Mouse (Mus musculus) midbrain, embryonic 10.5 days (tissue): ENCODE measurements around the gene Cd274. TPM values are rescaled to one million over a fixed set of nuclear protein-coding genes. Genes with fewer than 3 reads are reported as not detected.

Experiments
- DNase-seq: peaks from one replicate; pipeline ENCODE4 v3.0.0-alpha.2; 2017; ENCODE audit warnings: low spot score
- H3K27ac ChIP-seq: fragments of 300-500 bp; sonication (generic); replicated peaks from 2 replicates; pipeline ENCODE4 v1.5.1; 2016; ENCODE audit warnings: mild to moderate bottlenecking
- H3K27me3 ChIP-seq: fragments of 300-500 bp; sonication (generic); 2 replicates; pipeline ENCODE4 v1.6.1; 2016; ENCODE audit warnings: low read depth, mild to moderate bottlenecking; ENCODE audit not compliant: poor library complexity, severe bottlenecking
- H3K36me3 ChIP-seq: fragments of 300-500 bp; sonication (generic); 2 replicates; pipeline ENCODE4 v1.6.1; 2016; ENCODE audit warnings: mild to moderate bottlenecking, moderate library complexity
- H3K4me1 ChIP-seq: fragments of 300-500 bp; sonication (generic); 2 replicates; pipeline ENCODE4 v1.6.1; 2016
- H3K4me3 ChIP-seq: fragments of 300-500 bp; sonication (generic); 2 replicates; pipeline ENCODE4 v1.5.1; 2016; ENCODE audit warnings: mild to moderate bottlenecking, moderate library complexity
- H3K9me3 ChIP-seq: fragments of 300-500 bp; sonication (generic); replicated peaks from 2 replicates; pipeline ENCODE4 v1.6.1; 2016; ENCODE audit warnings: mild to moderate bottlenecking
- WGBS: fragments of 180-500 bp; shearing (Covaris S2); methylation state at CpG from one replicate; pipeline ENCODE4 v1.1.7; 2016; 5-methylcytosine and 5-hydroxymethylcytosine counted together
- polyA plus RNA-seq: library from polyadenylated mRNA; unstranded; fragments of >200 nt; fragmentation: Nextera tagmentation; extraction: Ambion mirVana; gene quantifications from 2 replicates; pipeline ENCODE4 v1.2.1, GENCODE M21; 2016

Cd274 gene
- polyA plus RNA-seq, 1 experiment from 2014 or later, result 0.38 TPM

GRCm38 (mm10) chr19:29422013-29422645 lies 54.9 kb downstream of the Cd274 start:
- no peak overlapping the region for H3K27ac ChIP-seq
- H3K27me3 ChIP-seq, result no peaks in the 10 kb centered on the region
- H3K4me1 ChIP-seq, result peaks cover 8% of the 10 kb centered on the region; the same call in 1 of the 2 replicates
- no peak overlapping the region for H3K4me3 ChIP-seq
- no peaks in the 10 kb centered on the region for H3K9me3 ChIP-seq
- 87% methylated on average over 16 of the region's 16 CpGs for WGBS
- DNase-seq, result no peak
- no peaks in the 10 kb centered on the region for H3K36me3 ChIP-seq

DNA sequence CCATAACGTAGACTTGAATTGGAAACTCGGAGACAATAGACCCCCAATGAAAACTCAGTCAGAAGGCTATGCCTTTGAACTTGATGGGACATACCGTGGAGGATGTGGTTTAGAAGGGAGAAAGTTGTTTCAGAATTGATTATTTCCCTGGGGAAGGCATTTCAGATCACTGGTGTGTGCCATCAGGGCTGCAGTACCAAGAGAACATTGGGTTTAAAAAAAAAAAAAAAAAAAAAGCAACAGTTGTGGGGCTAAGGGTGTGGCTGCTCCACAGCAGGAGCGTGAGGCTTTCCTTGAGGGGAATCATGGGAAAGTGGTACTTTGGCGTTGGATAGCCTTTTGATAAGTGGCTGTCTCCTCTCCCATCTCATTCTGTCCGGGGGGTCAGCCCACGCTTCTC lies 55.5 kb downstream of the Cd274 start:
- Histone ChIP-seq H3K9me3 (no peaks in the 10 kb centered on the region), H3K4me1 (peaks cover 8% of the 10 kb centered on the region; the same call in 1 of the 2 replicates), H3K27ac (no peak overlapping the region), H3K36me3 (no peaks in the 10 kb centered on the region), H3K4me3 (no peak overlapping the region), H3K27me3 (no peaks in the 10 kb centered on the region)
- 86% methylated on average over 7 of the region's 7 CpGs for WGBS
- DNase-seq, result no peak

DNA sequence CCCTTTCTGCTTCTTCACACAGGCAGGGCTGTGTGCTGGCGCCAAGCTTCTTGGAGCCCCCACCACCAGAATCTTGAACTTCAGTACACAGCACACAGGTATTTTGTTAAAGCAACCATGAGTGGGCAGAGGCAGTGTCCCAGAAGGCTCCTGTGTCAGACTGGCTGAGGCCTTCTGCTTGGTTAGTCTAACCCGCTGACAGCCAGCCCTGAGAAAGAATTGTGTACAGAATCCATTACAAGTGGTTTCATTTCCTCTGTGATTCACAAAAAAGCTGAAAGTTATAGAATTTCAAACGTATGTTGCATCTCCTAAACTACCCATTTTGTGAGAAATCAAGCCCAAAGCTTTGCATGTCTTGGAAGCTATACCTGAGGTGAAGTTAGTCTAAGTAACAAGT lies 63.3 kb downstream of the Cd274 start:
- H3K4me1 ChIP-seq, result no peaks in the 10 kb centered on the region
- WGBS, result 85% methylated on average over 3 of the region's 3 CpGs
- H3K36me3 ChIP-seq, result no peaks in the 10 kb centered on the region
- no peak overlapping the region for H3K27ac ChIP-seq
- H3K9me3 ChIP-seq, result no peaks in the 10 kb centered on the region
- no peak overlapping the region for H3K4me3 ChIP-seq
- no peak for DNase-seq
- H3K27me3 ChIP-seq, result no peaks in the 10 kb centered on the region

GRCm38 (mm10) chr19:29430953-29431352 lies 63.7 kb downstream of the Cd274 start:
- no peak overlapping the region for H3K27ac ChIP-seq
- H3K9me3 ChIP-seq, result no peaks in the 10 kb centered on the region
- no peak overlapping the region for H3K4me3 ChIP-seq
- DNase-seq, result no peak
- no peaks in the 10 kb centered on the region for H3K4me1 ChIP-seq
- no peaks in the 10 kb centered on the region for H3K27me3 ChIP-seq
- H3K36me3 ChIP-seq, result no peaks in the 10 kb centered on the region
- WGBS, result 82% methylated on average over 3 of the region's 3 CpGs

DNA sequence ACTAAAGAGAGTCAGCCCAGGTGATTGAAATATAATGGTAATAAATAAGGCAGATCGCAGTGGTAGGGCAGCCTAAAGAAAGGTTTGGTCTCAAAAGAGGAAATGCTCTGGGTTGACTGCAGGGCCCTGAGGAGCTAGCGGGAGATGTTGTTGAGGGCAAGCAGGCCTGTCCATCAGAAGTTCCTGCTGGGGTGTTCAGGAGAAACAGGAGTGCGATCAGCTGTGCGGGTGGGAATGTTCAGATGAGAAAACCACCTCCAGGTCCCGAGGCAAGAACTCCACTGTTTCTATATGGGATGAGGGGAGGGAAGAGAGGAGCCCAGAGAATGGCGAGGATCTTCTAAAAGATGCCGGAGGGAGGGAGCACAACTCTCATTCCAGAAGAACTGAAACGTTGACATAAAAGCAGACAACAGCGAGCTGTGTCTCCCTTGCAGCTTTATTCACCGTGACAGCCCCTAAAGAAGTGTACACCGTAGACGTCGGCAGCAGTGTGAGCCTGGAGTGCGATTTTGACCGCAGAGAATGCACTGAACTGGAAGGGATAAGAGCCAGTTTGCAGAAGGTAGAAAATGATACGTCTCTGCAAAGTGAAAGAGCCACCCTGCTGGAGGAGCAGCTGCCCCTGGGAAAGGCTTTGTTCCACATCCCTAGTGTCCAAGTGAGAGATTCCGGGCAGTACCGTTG lies 69.7 kb downstream of the Cd274 start:
- no peaks in the 10 kb centered on the region for H3K27me3 ChIP-seq
- no peak for DNase-seq
- peaks cover 6% of the 10 kb centered on the region; the same call in 1 of the 2 replicates for H3K4me1 ChIP-seq
- WGBS, result 87% methylated on average over 18 of the region's 18 CpGs
- no peak overlapping the region for H3K4me3 ChIP-seq
- H3K36me3 ChIP-seq, result no peaks in the 10 kb centered on the region
- no peak overlapping the region for H3K27ac ChIP-seq
- no peaks in the 10 kb centered on the region for H3K9me3 ChIP-seq

Other genes starting within 250 kb of the Cd274 start
- gene Jak2, start 115.6 kb upstream of the Cd274 start, polyA plus RNA-seq, result 5.9 and 7.7 TPM in 2 replicates
- 5.4 and 8.9 TPM in 2 replicates for gene Insl6, start 42.1 kb upstream of the Cd274 start, polyA plus RNA-seq
- 0.57 and 1.3 TPM in 2 replicates for gene Rln1, start 32.8 kb upstream of the Cd274 start, polyA plus RNA-seq
- gene Plgrkt, start 65 bp upstream of the Cd274 start, polyA plus RNA-seq, result 40.4 and 43.8 TPM in 2 replicates
- not detected in 2 replicates for gene Pdcd1lg2, start 43.5 kb downstream of the Cd274 start, polyA plus RNA-seq
- gene Ric1, start 154.8 kb downstream of the Cd274 start, polyA plus RNA-seq, result 9.8 and 10.2 TPM in 2 replicates